Mouse (Mus musculus): ENCODE measurements around the gene Anpep. TPM values are rescaled to one million over a fixed set of nuclear protein-coding genes. Genes with fewer than 3 reads are reported as not detected.

Anpep gene
- 7.7 and 9.9 TPM in 2 replicates for polyA plus RNA-seq (2014; fragmentation: Nextera tagmentation; extraction: Ambion mirVana)

DNA sequence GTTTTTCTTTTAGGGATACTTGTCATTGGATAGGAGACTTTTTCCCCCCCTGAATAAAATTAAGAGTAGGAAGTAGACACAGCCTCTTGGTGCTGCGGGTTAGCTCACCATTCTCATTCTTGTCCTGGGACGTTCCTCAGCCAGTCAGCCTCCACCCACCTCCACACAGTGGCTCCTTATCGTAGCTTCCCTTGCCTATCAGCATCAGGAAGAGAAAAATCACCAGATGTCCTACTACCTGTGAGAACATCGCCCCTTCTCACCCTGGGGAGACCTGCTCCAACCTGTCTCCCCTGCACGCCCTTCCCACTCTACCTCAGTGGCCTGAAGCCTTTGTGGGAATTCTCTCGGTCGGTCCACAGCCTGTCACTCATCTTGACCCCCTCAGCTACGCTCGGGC is at the start of gene Anpep:
Gene Anpep, minus strand, starts transcription at position 249 of the 400 bp plus-strand sequence.
- H3K4me3 ChIP-seq (ENCODE audit: low read depth, low read length): no peak within 1 kb of the TSS
- no peak within 1 kb of the TSS for H3K4me2 ChIP-seq
- no peak within 1 kb of the TSS for H3K27ac ChIP-seq (ENCODE audit: low read depth, low read length)
- H3K4me1 ChIP-seq (ENCODE audit: control insufficient read depth, insufficient read depth, low read length): peaks cover 4% of the 10 kb centered on the region; the same call in 1 of the 2 replicates
- H3K9ac ChIP-seq (ENCODE audit: low read depth, low read length): no peak within 1 kb of the TSS
- ATAC-seq (replicated peaks; ENCODE audit: insufficient number of reproducible peaks, low FRiP score, low TSS enrichment): no peak
- H3K9me3 ChIP-seq (replicated peaks; ENCODE audit: control insufficient read depth, low read length): no peaks in the 10 kb centered on the region
- no peaks in the 10 kb centered on the region for H3K27me3 ChIP-seq (ENCODE audit: control insufficient read depth, insufficient read depth, low read length)
- WGBS (ENCODE audit: insufficient replicate concordance): 58% methylated on average over 9 of the region's 9 CpGs
- no peaks in the 10 kb centered on the region for H3K36me3 ChIP-seq (ENCODE audit: control insufficient read depth, insufficient read depth, low read length)

DNA sequence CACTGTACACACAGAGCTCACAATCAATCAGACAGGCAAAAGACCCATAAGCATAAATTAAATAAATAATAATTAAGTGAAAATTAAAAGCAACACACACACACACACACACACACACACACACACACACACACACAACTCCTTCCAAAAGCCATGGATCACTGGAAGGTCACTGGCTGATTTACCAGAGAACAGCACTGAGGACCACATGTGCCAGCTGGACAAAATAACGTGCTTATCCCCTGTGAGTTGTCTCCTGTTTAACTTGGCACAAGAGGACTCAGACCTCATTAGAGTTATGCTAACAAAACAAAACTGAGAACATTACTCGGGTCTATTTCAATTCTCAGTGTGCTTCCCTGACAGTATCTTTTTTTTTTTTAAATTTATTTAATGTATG is 46.5 kb upstream of the Anpep start:
- Histone ChIP-seq H3K27me3 (ENCODE audit: control insufficient read depth, insufficient read depth, low read length) (no peaks in the 10 kb centered on the region), H3K36me3 (ENCODE audit: control insufficient read depth, insufficient read depth, low read length) (no peaks in the 10 kb centered on the region; the same call in 1 of the 2 replicates), H3K4me3 (ENCODE audit: low read depth, low read length) (no peak overlapping the region), H3K27ac (ENCODE audit: low read depth, low read length) (no peak overlapping the region), H3K9ac (ENCODE audit: low read depth, low read length) (no peak overlapping the region), H3K9me3 (replicated peaks; ENCODE audit: control insufficient read depth, low read length) (no peaks in the 10 kb centered on the region), H3K4me2 (no peak overlapping the region), H3K4me1 (ENCODE audit: control insufficient read depth, insufficient read depth, low read length) (no peaks in the 10 kb centered on the region)
- 82% methylated on average over 2 of the region's 2 CpGs for WGBS (ENCODE audit: insufficient replicate concordance)
- ATAC-seq (replicated peaks; ENCODE audit: insufficient number of reproducible peaks, low FRiP score, low TSS enrichment): no peak

DNA sequence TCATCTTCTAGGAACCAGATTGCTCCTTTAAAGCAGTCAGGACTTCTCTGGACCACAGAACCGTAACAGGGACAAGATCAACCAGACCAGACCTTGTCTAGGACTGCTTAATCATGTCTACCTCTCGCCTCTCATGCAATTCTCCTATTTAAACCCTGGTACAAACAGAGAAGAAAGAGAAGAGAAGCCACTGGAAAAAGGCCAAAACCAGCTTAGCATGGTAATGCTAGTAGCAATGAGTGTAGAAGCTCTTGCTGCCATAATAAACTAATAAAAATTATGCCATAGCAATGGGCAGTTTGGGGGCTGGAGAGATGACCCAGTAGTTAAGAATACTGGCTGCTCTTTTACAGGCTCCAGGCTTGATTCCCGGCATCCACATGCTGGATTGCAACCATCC is 46.1 kb upstream of the Anpep start:
- Histone ChIP-seq H3K9me3 (replicated peaks; ENCODE audit: control insufficient read depth, low read length) (no peaks in the 10 kb centered on the region), H3K9ac (ENCODE audit: low read depth, low read length) (no peak overlapping the region), H3K4me2 (no peak overlapping the region), H3K4me1 (ENCODE audit: control insufficient read depth, insufficient read depth, low read length) (no peaks in the 10 kb centered on the region), H3K27ac (ENCODE audit: low read depth, low read length) (no peak overlapping the region), H3K27me3 (ENCODE audit: control insufficient read depth, insufficient read depth, low read length) (no peaks in the 10 kb centered on the region), H3K36me3 (ENCODE audit: control insufficient read depth, insufficient read depth, low read length) (no peaks in the 10 kb centered on the region; the same call in 1 of the 2 replicates), H3K4me3 (ENCODE audit: low read depth, low read length) (no peak overlapping the region)
- 88% methylated on average over 3 of the region's 3 CpGs for WGBS (ENCODE audit: insufficient replicate concordance)
- no peak for ATAC-seq (replicated peaks; ENCODE audit: insufficient number of reproducible peaks, low FRiP score, low TSS enrichment)

DNA sequence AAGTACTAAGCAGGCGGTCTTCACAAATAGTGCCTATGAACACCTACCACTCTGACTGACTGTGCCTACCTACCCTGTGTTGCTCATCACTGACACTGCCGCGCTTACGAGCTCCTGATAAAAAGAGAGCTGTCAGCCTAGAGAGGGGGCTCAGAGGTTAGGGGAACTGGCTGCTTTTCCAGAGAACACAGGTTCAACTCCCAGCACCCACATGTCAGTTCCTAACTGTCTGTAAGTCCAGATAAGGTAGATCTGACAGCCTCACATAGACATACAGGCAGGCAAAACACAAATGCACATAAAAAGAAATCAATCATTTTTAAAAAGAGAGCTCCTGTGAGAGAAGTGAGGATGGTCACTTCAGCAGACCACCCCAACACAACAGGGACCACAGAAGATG is 44.3 kb upstream of the Anpep start:
- Histone ChIP-seq H3K9ac (ENCODE audit: low read depth, low read length) (no peak overlapping the region), H3K27ac (ENCODE audit: low read depth, low read length) (no peak overlapping the region), H3K27me3 (ENCODE audit: control insufficient read depth, insufficient read depth, low read length) (no peaks in the 10 kb centered on the region), H3K4me1 (ENCODE audit: control insufficient read depth, insufficient read depth, low read length) (no peaks in the 10 kb centered on the region), H3K36me3 (ENCODE audit: control insufficient read depth, insufficient read depth, low read length) (no peaks in the 10 kb centered on the region; the same call in 1 of the 2 replicates), H3K4me3 (ENCODE audit: low read depth, low read length) (no peak overlapping the region), H3K4me2 (no peak overlapping the region), H3K9me3 (replicated peaks; ENCODE audit: control insufficient read depth, low read length) (no peaks in the 10 kb centered on the region)
- 84% methylated on average over 4 of the region's 4 CpGs for WGBS (ENCODE audit: insufficient replicate concordance)
- ATAC-seq (replicated peaks; ENCODE audit: insufficient number of reproducible peaks, low FRiP score, low TSS enrichment): no peak

DNA sequence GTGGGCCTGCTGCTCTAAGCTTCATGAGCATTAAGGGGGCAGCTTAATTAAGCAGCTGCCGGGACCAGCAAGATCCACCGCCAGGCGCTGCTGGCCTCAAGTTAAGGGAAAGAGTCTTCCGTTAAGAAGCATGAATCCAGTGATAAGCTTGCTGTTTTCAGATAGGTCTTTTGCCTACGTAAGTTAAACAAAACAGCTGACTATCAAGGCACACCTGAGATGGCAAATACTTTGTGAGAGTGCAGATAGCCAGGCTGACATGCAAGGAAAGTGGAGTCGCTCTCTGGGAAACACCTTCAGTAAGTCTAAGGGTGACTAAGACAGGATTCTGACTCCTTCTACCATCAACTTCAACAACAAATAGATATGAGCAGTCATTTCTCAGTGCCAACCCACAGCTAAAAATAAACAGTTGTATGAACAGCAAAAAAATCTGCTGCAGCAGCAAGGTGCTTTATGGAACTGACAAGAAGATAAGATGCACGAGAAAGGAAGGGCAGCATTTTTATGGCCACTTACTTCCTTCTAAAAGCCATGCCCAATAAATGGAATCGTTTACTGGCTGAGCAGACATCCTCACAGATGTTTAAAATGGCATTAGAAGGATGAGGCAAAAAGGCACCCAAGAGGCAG is 42.4 kb upstream of the Anpep start:
- no peak for ATAC-seq (replicated peaks; ENCODE audit: insufficient number of reproducible peaks, low FRiP score, low TSS enrichment)
- Histone ChIP-seq H3K4me3 (ENCODE audit: low read depth, low read length) (no peak overlapping the region), H3K36me3 (ENCODE audit: control insufficient read depth, insufficient read depth, low read length) (peaks cover 2% of the 10 kb centered on the region; the same call in 1 of the 2 replicates), H3K9me3 (replicated peaks; ENCODE audit: control insufficient read depth, low read length) (no peaks in the 10 kb centered on the region), H3K27ac (ENCODE audit: low read depth, low read length) (no peak overlapping the region), H3K9ac (ENCODE audit: low read depth, low read length) (no peak overlapping the region), H3K4me1 (ENCODE audit: control insufficient read depth, insufficient read depth, low read length) (no peaks in the 10 kb centered on the region), H3K27me3 (ENCODE audit: control insufficient read depth, insufficient read depth, low read length) (no peaks in the 10 kb centered on the region), H3K4me2 (no peak overlapping the region)
- WGBS (ENCODE audit: insufficient replicate concordance): 64% methylated on average over 8 of the region's 8 CpGs

DNA sequence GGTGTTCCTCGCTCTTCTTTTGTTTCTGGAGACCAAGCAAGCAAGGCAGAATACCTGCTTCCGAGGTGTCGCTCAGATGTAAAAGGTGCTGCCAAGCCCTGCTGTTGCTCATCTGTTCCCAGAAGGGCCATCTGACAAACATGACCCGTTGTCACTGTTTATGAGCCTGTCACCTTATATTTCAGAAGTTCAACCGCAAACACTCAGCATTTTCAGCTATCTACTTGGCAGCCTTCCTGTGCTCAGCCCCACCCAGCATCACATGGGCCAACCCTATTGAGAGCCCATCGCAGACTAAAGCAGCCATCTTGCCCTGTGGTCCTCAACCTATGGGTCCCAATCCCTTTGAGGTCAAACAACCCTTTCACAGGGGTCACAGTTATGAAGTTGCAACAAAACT is 39.9 kb upstream of the Anpep start:
- H3K9me3 ChIP-seq (replicated peaks; ENCODE audit: control insufficient read depth, low read length): no peaks in the 10 kb centered on the region
- no peaks in the 10 kb centered on the region for H3K4me1 ChIP-seq (ENCODE audit: control insufficient read depth, insufficient read depth, low read length)
- H3K36me3 ChIP-seq (ENCODE audit: control insufficient read depth, insufficient read depth, low read length): peaks cover 2% of the 10 kb centered on the region; the same call in 1 of the 2 replicates
- no peak overlapping the region for H3K4me2 ChIP-seq
- no peak for ATAC-seq (replicated peaks; ENCODE audit: insufficient number of reproducible peaks, low FRiP score, low TSS enrichment)
- no peak overlapping the region for H3K27ac ChIP-seq (ENCODE audit: low read depth, low read length)
- H3K4me3 ChIP-seq (ENCODE audit: low read depth, low read length): no peak overlapping the region
- WGBS (ENCODE audit: insufficient replicate concordance): 95% methylated on average over 6 of the region's 6 CpGs
- no peaks in the 10 kb centered on the region for H3K27me3 ChIP-seq (ENCODE audit: control insufficient read depth, insufficient read depth, low read length)
- H3K9ac ChIP-seq (ENCODE audit: low read depth, low read length): no peak overlapping the region

DNA sequence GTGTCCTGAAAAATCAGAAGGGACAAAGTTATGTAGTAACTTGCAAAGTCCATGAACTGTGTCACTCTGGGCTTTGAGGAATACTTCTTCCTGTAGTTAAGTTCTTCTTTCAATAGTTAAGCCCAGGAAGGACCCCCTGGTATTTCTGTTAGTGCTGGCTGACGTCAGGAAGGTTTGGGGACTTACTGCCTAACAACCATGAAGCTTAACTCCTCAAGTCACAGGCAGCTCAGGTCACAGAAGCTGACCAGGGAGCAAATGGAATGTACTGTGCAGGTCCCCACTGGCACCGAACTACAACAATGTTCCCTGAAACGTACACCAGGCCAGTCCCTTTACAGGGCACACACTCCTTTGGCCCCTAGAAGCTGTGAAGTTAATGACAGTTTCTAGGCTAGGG is 34.4 kb upstream of the Anpep start:
- Histone ChIP-seq H3K36me3 (ENCODE audit: control insufficient read depth, insufficient read depth, low read length) (0 out of 2 replicates have a peak, but pooled peaks cover 2% of the 10 kb centered on the region), H3K9me3 (replicated peaks; ENCODE audit: control insufficient read depth, low read length) (no peaks in the 10 kb centered on the region), H3K4me2 (no peak overlapping the region), H3K4me3 (ENCODE audit: low read depth, low read length) (no peak overlapping the region), H3K4me1 (ENCODE audit: control insufficient read depth, insufficient read depth, low read length) (peaks cover 5% of the 10 kb centered on the region; the same call in 1 of the 2 replicates), H3K9ac (ENCODE audit: low read depth, low read length) (no peak overlapping the region), H3K27me3 (ENCODE audit: control insufficient read depth, insufficient read depth, low read length) (no peaks in the 10 kb centered on the region), H3K27ac (ENCODE audit: low read depth, low read length) (no peak overlapping the region)
- ATAC-seq (replicated peaks; ENCODE audit: insufficient number of reproducible peaks, low FRiP score, low TSS enrichment): no peak
- WGBS (ENCODE audit: insufficient replicate concordance): 74% methylated on average over 3 of the region's 3 CpGs

DNA sequence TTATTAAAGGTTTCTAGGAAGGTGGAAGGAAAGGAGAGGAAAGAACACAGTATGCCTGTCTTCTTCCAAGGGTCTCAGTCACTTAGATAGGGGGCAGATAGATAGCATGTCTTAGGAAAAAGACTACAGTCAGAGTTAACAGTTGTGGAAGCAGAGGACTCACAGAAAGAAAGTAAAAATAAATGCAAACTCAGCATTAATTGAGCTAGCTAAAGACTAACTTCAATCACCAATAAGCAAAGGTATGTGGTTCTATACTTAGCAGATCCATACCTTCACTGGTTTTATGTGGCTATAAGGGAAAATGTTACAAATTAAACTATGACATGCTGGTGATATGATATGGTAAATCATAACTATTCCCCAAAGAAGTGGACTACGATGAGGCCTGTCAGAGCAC is 33.9 kb upstream of the Anpep start:
- H3K4me2 ChIP-seq: no peak overlapping the region
- H3K27ac ChIP-seq (ENCODE audit: low read depth, low read length): no peak overlapping the region
- ATAC-seq (replicated peaks; ENCODE audit: insufficient number of reproducible peaks, low FRiP score, low TSS enrichment): no peak
- H3K9me3 ChIP-seq (replicated peaks; ENCODE audit: control insufficient read depth, low read length): no peaks in the 10 kb centered on the region
- H3K4me3 ChIP-seq (ENCODE audit: low read depth, low read length): no peak overlapping the region
- H3K27me3 ChIP-seq (ENCODE audit: control insufficient read depth, insufficient read depth, low read length): no peaks in the 10 kb centered on the region
- 88% methylated on average over 1 of the region's 1 CpGs for WGBS (ENCODE audit: insufficient replicate concordance)
- no peak overlapping the region for H3K9ac ChIP-seq (ENCODE audit: low read depth, low read length)
- H3K36me3 ChIP-seq (ENCODE audit: control insufficient read depth, insufficient read depth, low read length): 0 out of 2 replicates have a peak, but pooled peaks cover 2% of the 10 kb centered on the region
- peaks cover 5% of the 10 kb centered on the region; the same call in 1 of the 2 replicates for H3K4me1 ChIP-seq (ENCODE audit: control insufficient read depth, insufficient read depth, low read length)

Measured in heart, embryonic 11.5 days (tissue).